Mouse (Mus musculus) brown adipose tissue, adult 24 weeks (tissue): Measurements from ENCODE around the gene S100a8. TPM values are rescaled to one million over a fixed set of nuclear protein-coding genes. Genes with fewer than 3 reads are reported as not detected.

Experiments
- polyA plus RNA-seq: library from polyadenylated mRNA; stranded (reverse); fragments of >200 nt; gene quantifications from 2 replicates; pipeline ENCODE4 v1.2.4, GENCODE M21; 2012; ENCODE audit not compliant: missing spikeins, insufficient read depth, insufficient read length

Gene S100a8
- polyA plus RNA-seq, 1 experiment, result 14.8 TPM

Other genes with a start within 250 kb of the S100a8 start
- gene Ints3, start 235.4 kb upstream of the S100a8 start, polyA plus RNA-seq, result 12.6 and 13.2 TPM in 2 replicates
- gene Npr1, start 203.1 kb upstream of the S100a8 start, polyA plus RNA-seq, result 18.0 and 27.9 TPM in 2 replicates
- gene Ilf2, start 192.9 kb upstream of the S100a8 start, polyA plus RNA-seq, result 30.2 and 30.6 TPM in 2 replicates
- gene Snapin, start 177.9 kb upstream of the S100a8 start, polyA plus RNA-seq, result 55.5 and 71.6 TPM in 2 replicates
- 39.6 and 51.2 TPM in 2 replicates for gene Chtop, start 159.5 kb upstream of the S100a8 start, polyA plus RNA-seq
- 1,535 and 1,745 TPM in 2 replicates for gene S100a1, start 154.6 kb upstream of the S100a8 start, polyA plus RNA-seq
- 385 and 454 TPM in 2 replicates for gene S100a13, start 154.5 kb upstream of the S100a8 start, polyA plus RNA-seq
- gene S100a14, start 142.1 kb upstream of the S100a8 start, polyA plus RNA-seq, result not detected in 2 replicates
- 86.6 and 89.4 TPM in 2 replicates for gene S100a16, start 131.7 kb upstream of the S100a8 start, polyA plus RNA-seq
- gene S100a3, start 108.4 kb upstream of the S100a8 start, polyA plus RNA-seq, result not detected in 2 replicates
- gene S100a2, start 78.7 kb upstream of the S100a8 start, polyA plus RNA-seq, result not detected in 2 replicates
- gene Gm42674, start 67.1 kb upstream of the S100a8 start, polyA plus RNA-seq, result not detected in 2 replicates
- 21.4 and 30.3 TPM in 2 replicates for gene S100a4, start 65.2 kb upstream of the S100a8 start, polyA plus RNA-seq
- not detected in 2 replicates for gene S100a5, start 60.5 kb upstream of the S100a8 start, polyA plus RNA-seq
- 192 and 232 TPM in 2 replicates for gene S100a6, start 56.1 kb upstream of the S100a8 start, polyA plus RNA-seq
- not detected in 2 replicates for gene S100a7a, start 15.0 kb upstream of the S100a8 start, polyA plus RNA-seq
- 16.2 and 18.2 TPM in 2 replicates for gene S100a9, start 26.7 kb downstream of the S100a8 start, polyA plus RNA-seq
- gene Pglyrp4, start 57.9 kb downstream of the S100a8 start, polyA plus RNA-seq, result not detected in 2 replicates
- gene Gm5849, start 108.9 kb downstream of the S100a8 start, polyA plus RNA-seq, result not detected in 2 replicates